ENCODE assay signal across 8 mouse cellular contexts in the genomic region with DNA sequence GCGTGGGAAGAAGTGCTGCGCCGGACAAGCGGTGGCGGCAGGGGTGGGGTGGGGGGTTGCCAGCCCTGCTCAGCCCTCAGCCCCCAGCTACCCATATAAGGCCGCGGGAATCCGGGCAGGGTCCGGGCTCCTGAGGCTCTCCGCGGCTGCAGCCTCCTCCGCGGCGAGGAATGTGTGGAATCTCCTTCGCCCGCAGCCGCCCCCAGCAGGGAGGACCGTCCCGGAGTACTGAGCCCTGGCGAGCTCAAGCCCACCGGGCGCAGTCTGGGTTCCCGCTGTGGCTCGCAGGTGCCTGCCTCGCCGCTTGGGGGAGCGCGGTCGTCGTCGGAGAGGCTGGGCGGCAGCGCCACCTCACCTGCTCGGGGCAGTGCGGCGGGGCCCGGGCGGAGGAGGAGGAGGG. TPM values are rescaled to one million over a fixed set of nuclear protein-coding genes. Genes with fewer than 3 reads are reported as not detected.
DNase-seq lines count a peak whose midpoint lies in the region; ATAC-seq and TF ChIP-seq lines count a peak whose summit lies in the region.

No protein-coding gene starts in this region.

- intact Hi-C loops in heart, postnatal 14 days (cut with DNase I) = loop anchor here (1.0 to 2.0 kb wide), 2 partner anchors 36 to 79 kb away; no protein-coding TSS in a partner anchor

- no peak for TF ChIP-seq POLR2A in olfactory bulb, adult 2 months (IDR thresholded peaks at IDR 0.05; ENCODE audit: insufficient read depth, low read depth, low read length)
- no peak for TF ChIP-seq POLR2A in thymus, adult 2 months (IDR thresholded peaks at IDR 0.05; ENCODE audit: control insufficient read depth, extremely low read depth, insufficient read depth, low read length, poor library complexity)

- peak; percentile 76 for ATAC-seq in cerebellum, adult (ENCODE audit: insufficient number of reproducible peaks, low FRiP score, low TSS enrichment)
- peak; percentile 92 for ATAC-seq in forebrain, embryonic 13.5 days
- ATAC-seq in lung, embryonic 15.5 days (ENCODE audit: borderline replicate concordance, extremely low read depth, low FRiP score, low TSS enrichment) = peak; percentile 92

- no peak overlapping the region for H3K27ac ChIP-seq in ES-E14 (ENCODE audit: insufficient read depth, low read depth, low read length, poor library complexity, severe bottlenecking)
- H3K27ac ChIP-seq in forebrain, embryonic 13.5 days = no peak overlapping the region
- peak overlapping the region; percentile 29; the same call in 1 of the 2 replicates for H3K27ac ChIP-seq in lung, embryonic 15.5 days
- H3K27ac ChIP-seq in olfactory bulb, adult 2 months (ENCODE audit: insufficient read depth, low read depth, low read length) = no peak overlapping the region
- H3K27ac ChIP-seq in thymus, adult 2 months (ENCODE audit: control insufficient read depth, insufficient read depth, low read length) = no peak overlapping the region

- DNase-seq in ES-E14 (ENCODE audit: low read depth, low spot score) = peak; percentile 63
- DNase-seq in heart, postnatal 14 days = peak; percentile 88 to 91
- DNase-seq in kidney, postnatal 4 days = peak; percentile 88 to 93
- DNase-seq in thymus, adult 2 months = peak; percentile 92

- peak; percentile 73; the same call in 1 of the 2 replicates for TF ChIP-seq CTCF in olfactory bulb, adult 2 months (IDR thresholded peaks at IDR 0.05; ENCODE audit: insufficient read depth, low read depth, low read length)
- peak; percentile 76; the same call in 1 of the 2 replicates for TF ChIP-seq CTCF in thymus, adult 2 months (IDR thresholded peaks at IDR 0.05; ENCODE audit: borderline replicate concordance, control insufficient read depth, extremely low read depth, insufficient read depth, low read length, poor library complexity)

- H3K9ac ChIP-seq in ES-E14 (ENCODE audit: insufficient read depth, low read depth, low read length, poor library complexity, severe bottlenecking) = no peak overlapping the region
- peak overlapping the region; percentile 53 for H3K9ac ChIP-seq in forebrain, embryonic 13.5 days
- peak overlapping the region; percentile 44 for H3K9ac ChIP-seq in lung, embryonic 15.5 days

- 1% methylated on average over 23 of the region's 38 CpGs for WGBS in forebrain, embryonic 13.5 days
- 1% methylated on average over 21 of the region's 38 CpGs for WGBS in lung, embryonic 15.5 days
- WGBS in olfactory bulb, adult 2 months = under 1% methylated on average over 32 of the region's 38 CpGs
- WGBS in thymus, adult 2 months = 2% methylated on average over 32 of the region's 38 CpGs

- peak overlapping the region; percentile 50 to 92; a peak in 3 of 4 replicates for H3K4me3 ChIP-seq in ES-E14 (ENCODE audit: insufficient read depth in 1 of 2, low read depth in 1 of 2, low read length in 2 of 2, poor library complexity in 1 of 2, severe bottlenecking in 1 of 2)
- H3K4me3 ChIP-seq in forebrain, embryonic 13.5 days = peak overlapping the region; percentile 54
- H3K4me3 ChIP-seq in lung, embryonic 15.5 days = peak overlapping the region; percentile 74
- H3K4me3 ChIP-seq in olfactory bulb, adult 2 months (ENCODE audit: insufficient read depth, low read depth, low read length) = peak overlapping the region; percentile 70
- H3K4me3 ChIP-seq in thymus, adult 2 months (ENCODE audit: control insufficient read depth, insufficient read depth, low read length) = peak overlapping the region; percentile 19; the same call in 1 of the 2 replicates

- H3K4me1 ChIP-seq in ES-E14 (ENCODE audit: control insufficient read depth in 2 of 2, insufficient read depth in 2 of 2, low read length in 2 of 2, poor library complexity in 1 of 2) = peaks cover 0 to 7% of the 10 kb centered on the region in 2 experiments; a peak in 1 of 4 replicates
- peaks cover 12% of the 10 kb centered on the region; the same call in 1 of the 2 replicates for H3K4me1 ChIP-seq in forebrain, embryonic 13.5 days
- H3K4me1 ChIP-seq in lung, embryonic 15.5 days = peaks cover 12% of the 10 kb centered on the region
- peaks cover 11% of the 10 kb centered on the region for H3K4me1 ChIP-seq in olfactory bulb, adult 2 months (ENCODE audit: control insufficient read depth, insufficient read depth, low read length)
- peaks cover 14% of the 10 kb centered on the region for H3K4me1 ChIP-seq in thymus, adult 2 months (replicated peaks; ENCODE audit: control insufficient read depth, insufficient read depth, low read length)

- H3K36me3 ChIP-seq in ES-E14 (ENCODE audit: control insufficient read depth, insufficient read depth, low read length, poor library complexity, severe bottlenecking) = no peaks in the 10 kb centered on the region
- no peaks in the 10 kb centered on the region for H3K36me3 ChIP-seq in forebrain, embryonic 13.5 days (ENCODE audit: poor library complexity, severe bottlenecking)
- no peaks in the 10 kb centered on the region for H3K36me3 ChIP-seq in lung, embryonic 15.5 days
- H3K36me3 ChIP-seq in thymus, adult 2 months (ENCODE audit: control insufficient read depth, insufficient read depth, low read length) = no peaks in the 10 kb centered on the region

- H3K27me3 ChIP-seq in forebrain, embryonic 13.5 days = peaks cover 43% of the 10 kb centered on the region
- H3K27me3 ChIP-seq in lung, embryonic 15.5 days = peaks cover 11% of the 10 kb centered on the region; the same call in 1 of the 2 replicates
- no peaks in the 10 kb centered on the region for H3K27me3 ChIP-seq in thymus, adult 2 months (ENCODE audit: control insufficient read depth, insufficient read depth, low read length)

- H3K4me2 ChIP-seq in forebrain, embryonic 13.5 days = peak overlapping the region; percentile 80
- H3K4me2 ChIP-seq in lung, embryonic 15.5 days = peak overlapping the region; percentile 92

- in situ Hi-C loops in ES-E14 (cut with MboI; ENCODE audit: low sequenced_read_pairs in 2 of 2, unreplicated experiment in 2 of 2) = no loop called here

- no peaks in the 10 kb centered on the region for H3K9me3 ChIP-seq in ES-E14 (ENCODE audit: control insufficient read depth, insufficient read depth, low read depth, low read length)
- no peaks in the 10 kb centered on the region for H3K9me3 ChIP-seq in forebrain, embryonic 13.5 days (replicated peaks)
- no peaks in the 10 kb centered on the region for H3K9me3 ChIP-seq in lung, embryonic 15.5 days

TF ChIP-seq in ES-E14, 5 proteins besides CTCF, POLR2A, EP300 and RAD21:
- no peak for TF ChIP-seq ZC3H11A (IDR thresholded peaks at IDR 0.05; ENCODE audit: borderline replicate concordance, low read depth, low read length)

RNA-seq across cellular contexts. Expression of gene Synj2, which starts 0.3 kb away (rescaled TPM):
- 6.1 and 8.8 TPM in 2 replicates for total RNA-seq in ES-E14 (2012; rRNA removed)
- polyA plus RNA-seq in forebrain, embryonic 13.5 days (2015; fragmentation: Nextera tagmentation; extraction: Ambion mirVana) = 0.34 and 0.46 TPM in 2 replicates
- 10 to 100 TPM; 30.7 to 32.1 TPM for total RNA-seq in heart, postnatal 14 days (2021)
- polyA plus RNA-seq in lung, embryonic 15.5 days (2015; fragmentation: Nextera tagmentation; extraction: Ambion mirVana) = 3.3 and 3.4 TPM in 2 replicates
- not detected in 2 replicates for polyA plus RNA-seq in olfactory bulb, adult 2 months (2012; ENCODE audit: insufficient read depth, insufficient read length, low replicate concordance, missing spikeins)
- polyA plus RNA-seq in thymus, adult 2 months (2012; rRNA removed) = 9.0 and 9.8 TPM in 2 replicates

Comparison
In these comparisons a context has a peak if more than half of its experiments do, and no peak if none do; other contexts are left out.
1. H3K4me3 ChIP-seq: peak in every context shown above with its lines; median percentile 74 in lung, embryonic 15.5 days; 71 in ES-E14; 70 in olfactory bulb, adult 2 months; 54 in forebrain, embryonic 13.5 days; 19 in thymus, adult 2 months.